Mouse (Mus musculus) small intestine, adult 2 months (tissue): ENCODE measurements at regions not wholly inside any gene's neighbourhood (a gene's known extent, or its start where the extent isn't known, plus 50 kb on each side); places are given as distances from the start of the nearest gene placed in this dataset.

ENCODE experiments used
- H3K27ac ChIP-seq: fragments of 200-500 bp; 2 replicates; pipeline ENCODE4 v1.5.1; 2012; ENCODE audit warnings: low read depth, low read length, control low read depth, inconsistent platforms; ENCODE audit not compliant: insufficient read depth
- H3K27me3 ChIP-seq: fragments of 200-500 bp; 2 replicates; pipeline ENCODE4 v1.6.1; 2012; ENCODE audit warnings: mild to moderate bottlenecking, moderate library complexity, low read length, inconsistent platforms; ENCODE audit not compliant: control insufficient read depth, insufficient read depth
- H3K36me3 ChIP-seq: fragments of 200-500 bp; 2 replicates; pipeline ENCODE4 v1.6.1; 2012; ENCODE audit warnings: mild to moderate bottlenecking, low read length, control low read depth, inconsistent platforms; ENCODE audit not compliant: control insufficient read depth, insufficient read depth
- H3K4me1 ChIP-seq: fragments of 200-500 bp; 2 replicates; pipeline ENCODE4 v1.6.1; 2012; ENCODE audit warnings: low read length, inconsistent platforms, mixed read lengths; ENCODE audit not compliant: control insufficient read depth, insufficient read depth, insufficient read length
- H3K4me3 ChIP-seq: fragments of 200-500 bp; 2 replicates; pipeline ENCODE4 v1.5.1; 2012; ENCODE audit warnings: low read depth, mild to moderate bottlenecking, control low read depth, inconsistent platforms, low read length, moderate library complexity
- CTCF ChIP-seq: fragments of 200-500 bp; IDR thresholded peaks from 2 replicates; pipeline ENCODE4 v1.5.1; 2012; ENCODE audit warnings: low read depth, mild to moderate bottlenecking, control low read depth, inconsistent platforms, low read length, moderate library complexity, mixed read lengths; ENCODE audit not compliant: insufficient replicate concordance, insufficient read length; ENCODE audit errors: extremely low read depth
- POLR2A ChIP-seq: fragments of 200-500 bp; IDR thresholded peaks from 2 replicates; pipeline ENCODE4 v1.6.1; 2012; ENCODE audit warnings: low read depth, mild to moderate bottlenecking, control low read depth, inconsistent platforms, low read length, moderate library complexity
- WGBS: fragments of 180-500 bp; shearing (Covaris S2); methylation state at CpG from one replicate; pipeline ENCODE4 v1.1.7; 2018; 5-methylcytosine and 5-hydroxymethylcytosine counted together

DNA sequence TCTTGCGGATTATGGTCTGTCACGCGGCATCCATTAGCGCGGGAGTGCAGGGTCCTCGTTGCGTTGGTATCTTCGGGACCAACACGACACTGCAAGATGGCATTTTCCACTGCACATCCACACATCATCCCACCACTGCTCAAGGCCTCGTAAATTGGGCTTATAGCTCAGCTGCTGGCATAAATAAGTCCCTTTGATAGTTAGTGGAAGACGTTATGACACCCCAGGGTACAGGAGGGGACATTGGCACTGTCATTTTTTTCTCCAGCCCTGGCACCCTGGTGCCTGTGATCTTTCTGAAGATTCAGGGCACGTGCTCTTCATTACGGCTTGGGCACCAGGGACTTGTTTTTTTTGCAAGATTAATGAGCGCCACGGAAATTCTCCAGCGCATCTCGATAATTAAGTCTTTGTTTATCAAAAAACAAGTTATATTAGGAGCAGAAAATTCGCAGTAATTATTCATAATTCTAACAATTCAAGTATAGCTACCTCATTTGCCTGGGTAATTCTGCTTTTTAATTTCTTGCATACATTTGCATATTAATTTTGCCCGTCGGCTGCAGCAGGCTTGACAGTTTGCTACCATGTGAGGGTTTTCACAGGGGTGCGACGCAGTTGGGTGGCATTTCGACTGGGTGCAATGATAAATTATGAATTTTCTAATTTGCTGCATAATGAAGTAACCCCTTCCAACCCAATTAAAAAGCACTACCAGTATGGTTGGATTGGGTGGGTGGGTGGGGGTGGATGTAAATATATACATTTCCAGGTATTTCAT, 119.1 kb downstream of the Vrk1 start:
- Histone ChIP-seq H3K4me3 (no peak overlapping the region), H3K4me1 (no peaks in the 10 kb centered on the region), H3K27ac (no peak overlapping the region), H3K27me3 (no peaks in the 10 kb centered on the region), H3K36me3 (no peaks in the 10 kb centered on the region)
- 90% methylated on average over 23 of the region's 23 CpGs for WGBS
- TF ChIP-seq POLR2A (no peak), CTCF (no peak)

- Histone ChIP-seq H3K27ac (no peak overlapping the region), H3K4me1 (no peaks in the 10 kb centered on the region), H3K36me3 (no peaks in the 10 kb centered on the region), H3K27me3 (no peaks in the 10 kb centered on the region), H3K4me3 (no peak overlapping the region)
- TF ChIP-seq POLR2A, result no peak
- WGBS, result 77% methylated on average over 11 of the region's 11 CpGs
Measured at GRCm38 (mm10) chr12:106130071-106130676, 120.1 kb downstream of the Vrk1 start.

DNA sequence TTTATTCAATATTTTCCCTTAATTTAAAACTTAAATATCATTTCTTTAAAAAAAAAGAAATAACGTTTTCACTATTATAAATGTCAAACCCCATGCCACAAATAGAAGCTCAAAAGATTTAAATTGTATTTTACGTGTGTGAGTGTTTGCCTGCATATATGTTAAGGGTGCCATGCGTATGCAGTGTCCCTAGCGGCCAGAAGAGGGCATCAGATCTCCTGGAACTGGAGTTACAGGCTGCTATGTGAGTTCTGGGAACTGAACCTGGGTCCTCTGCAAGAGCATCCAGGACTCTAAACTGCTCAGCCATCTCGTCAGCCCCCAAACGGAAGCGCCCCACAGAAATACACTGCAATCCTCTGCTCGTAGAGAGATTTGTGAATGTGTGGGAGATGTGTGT, 122.7 kb downstream of the Vrk1 start:
- H3K4me3 ChIP-seq, result no peak overlapping the region
- no peaks in the 10 kb centered on the region for H3K36me3 ChIP-seq
- no peaks in the 10 kb centered on the region for H3K27me3 ChIP-seq
- TF ChIP-seq CTCF, result no peak
- TF ChIP-seq POLR2A, result no peak
- H3K27ac ChIP-seq, result no peak overlapping the region
- H3K4me1 ChIP-seq, result no peaks in the 10 kb centered on the region
- WGBS, result 89% methylated on average over 8 of the region's 8 CpGs

- no peak for TF ChIP-seq CTCF
- no peak for TF ChIP-seq POLR2A
- Histone ChIP-seq H3K4me1 (no peaks in the 10 kb centered on the region), H3K4me3 (no peak overlapping the region), H3K36me3 (no peaks in the 10 kb centered on the region), H3K27ac (no peak overlapping the region), H3K27me3 (no peaks in the 10 kb centered on the region)
- 86% methylated on average over 15 of the region's 15 CpGs for WGBS
Measured at GRCm38 (mm10) chr12:106138466-106138865, 128.4 kb downstream of the Vrk1 start.

DNA sequence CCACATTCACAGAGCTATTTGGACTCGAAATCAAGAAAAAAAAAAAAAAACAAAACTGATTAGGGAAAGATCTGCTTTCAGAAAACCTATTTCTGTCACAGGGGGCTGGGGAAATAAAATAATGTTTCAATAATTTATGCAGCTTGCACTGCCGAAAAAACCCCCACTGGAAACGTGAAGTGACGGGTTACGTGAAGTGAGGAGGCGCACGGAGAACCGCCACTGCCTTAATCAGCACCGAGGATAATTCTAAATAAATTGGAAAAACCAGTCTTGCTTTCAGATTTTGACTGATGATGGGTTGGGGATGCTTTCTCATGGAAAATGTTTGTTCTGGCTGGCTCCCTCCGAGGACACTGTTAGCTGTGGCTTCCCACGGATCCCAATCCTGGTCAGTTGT, 129.5 kb downstream of the Vrk1 start:
- Histone ChIP-seq H3K4me1 (no peaks in the 10 kb centered on the region), H3K36me3 (no peaks in the 10 kb centered on the region), H3K4me3 (no peak overlapping the region), H3K27me3 (no peaks in the 10 kb centered on the region), H3K27ac (no peak overlapping the region)
- TF ChIP-seq POLR2A (no peak), CTCF (no peak)
- WGBS, result 79% methylated on average over 11 of the region's 11 CpGs

GRCm38 (mm10) chr12:106139927-106140326, 129.9 kb downstream of the Vrk1 start:
- 60% methylated on average over 5 of the region's 5 CpGs for WGBS
- no peaks in the 10 kb centered on the region for H3K36me3 ChIP-seq
- H3K4me3 ChIP-seq, result no peak overlapping the region
- no peaks in the 10 kb centered on the region for H3K4me1 ChIP-seq
- no peak overlapping the region for H3K27ac ChIP-seq
- H3K27me3 ChIP-seq, result no peaks in the 10 kb centered on the region
- TF ChIP-seq CTCF (no peak), POLR2A (no peak)

GRCm38 (mm10) chr12:106140671-106141070, 130.6 kb downstream of the Vrk1 start:
- 79% methylated on average over 8 of the region's 8 CpGs for WGBS
- Histone ChIP-seq H3K27me3 (no peaks in the 10 kb centered on the region), H3K36me3 (no peaks in the 10 kb centered on the region), H3K4me3 (no peak overlapping the region), H3K4me1 (no peaks in the 10 kb centered on the region), H3K27ac (no peak overlapping the region)
- TF ChIP-seq POLR2A (no peak), CTCF (no peak)
